Mouse (Mus musculus): ENCODE data around the gene Hfm1. TPM values are rescaled to one million over a fixed set of nuclear protein-coding genes. Genes with fewer than 3 reads are reported as not detected.

The Hfm1 gene
- total RNA-seq, 2 experiments from 2014 or later: 1.2 to 1.8 TPM

- intact Hi-C loops (cut with DNase I): no loop called here
- TF ChIP-seq CTCF (IDR thresholded peaks at IDR 0.05): no peak
- no peak overlapping the region for H3K4me3 ChIP-seq
- no peak for DNase-seq (ENCODE audit: extremely low spot score in 1 of 2, low spot score in 2 of 2)
- no peak overlapping the region for H3K27ac ChIP-seq
These were observed 1.9 kb upstream of the Hfm1 start for GRCm38 (mm10) chr5:106927996-106928395.

DNA sequence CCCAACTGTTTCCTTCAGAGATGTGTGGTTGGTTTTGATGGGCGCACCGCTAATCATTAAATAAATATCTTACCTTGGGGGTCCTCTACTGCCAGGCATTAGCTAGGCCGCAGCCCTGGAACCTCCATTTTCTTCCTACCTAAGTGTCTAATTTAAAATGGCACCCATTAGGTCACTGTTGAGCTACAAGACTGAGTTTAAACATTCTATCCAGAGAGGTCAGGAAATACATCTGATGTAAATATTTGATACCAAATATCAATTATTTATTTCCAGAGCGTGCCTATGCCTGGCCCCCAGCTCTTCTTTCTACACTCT lies 207 bp upstream of the Hfm1 start:
- DNase-seq (ENCODE audit: extremely low spot score in 1 of 2, low spot score in 2 of 2): no peak
- peak overlapping the region; percentile 60 for H3K4me3 ChIP-seq
- intact Hi-C loops (cut with DNase I): no loop called here
- TF ChIP-seq CTCF (IDR thresholded peaks at IDR 0.05): no peak
- H3K27ac ChIP-seq: peak overlapping the region; percentile 81

- Histone ChIP-seq H3K4me3 (no peak overlapping the region), H3K27ac (no peak overlapping the region)
- no peak for TF ChIP-seq CTCF (IDR thresholded peaks at IDR 0.05)
- DNase-seq (ENCODE audit: extremely low spot score in 1 of 2, low spot score in 2 of 2): no peak
- intact Hi-C loops (cut with DNase I): no loop called here
These were observed 6.8 kb downstream of the Hfm1 start for GRCm38 (mm10) chr5:106919315-106919714.

- no peak for TF ChIP-seq CTCF (IDR thresholded peaks at IDR 0.05)
- no peak for DNase-seq (ENCODE audit: extremely low spot score in 1 of 2, low spot score in 2 of 2)
- no peak overlapping the region for H3K27ac ChIP-seq
- no peak overlapping the region for H3K4me3 ChIP-seq
- intact Hi-C loops (cut with DNase I): no loop called here
These were observed 29.2 kb downstream of the Hfm1 start for GRCm38 (mm10) chr5:106896879-106897278.

DNA sequence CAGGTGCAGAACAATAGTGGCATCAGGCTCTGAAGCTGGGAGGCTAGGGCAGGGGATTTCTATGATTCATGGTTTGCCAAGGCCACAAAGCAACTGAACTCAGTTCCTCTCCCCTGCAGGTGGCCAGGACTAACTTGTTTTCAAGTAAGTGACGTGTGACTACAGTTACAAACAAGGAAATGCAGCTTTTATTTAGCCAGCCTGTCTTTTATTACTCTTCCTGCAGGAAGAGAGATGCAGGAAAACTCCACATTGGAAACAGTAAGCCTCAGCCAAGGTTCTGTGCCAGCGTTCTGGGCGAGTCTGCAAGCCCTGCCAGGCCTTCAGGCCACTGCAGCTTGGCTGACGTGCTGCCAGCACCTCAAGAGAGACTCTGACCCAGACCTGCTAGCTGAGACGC lies 34.3 kb downstream of the Hfm1 start:
- Histone ChIP-seq H3K27ac (no peak overlapping the region), H3K4me3 (no peak overlapping the region)
- no peak; the same call in 1 of the 2 replicates for TF ChIP-seq CTCF (IDR thresholded peaks at IDR 0.05)
- no peak for DNase-seq (ENCODE audit: extremely low spot score in 1 of 2, low spot score in 2 of 2)
- intact Hi-C loops (cut with DNase I): no loop called here

- intact Hi-C loops (cut with DNase I): no loop called here
- H3K4me3 ChIP-seq: no peak overlapping the region
- DNase-seq (ENCODE audit: extremely low spot score in 1 of 2, low spot score in 2 of 2): no peak
- H3K27ac ChIP-seq: no peak overlapping the region
- no peak for TF ChIP-seq CTCF (IDR thresholded peaks at IDR 0.05)
These were observed 38.6 kb downstream of the Hfm1 start for GRCm38 (mm10) chr5:106887303-106888071.

DNA sequence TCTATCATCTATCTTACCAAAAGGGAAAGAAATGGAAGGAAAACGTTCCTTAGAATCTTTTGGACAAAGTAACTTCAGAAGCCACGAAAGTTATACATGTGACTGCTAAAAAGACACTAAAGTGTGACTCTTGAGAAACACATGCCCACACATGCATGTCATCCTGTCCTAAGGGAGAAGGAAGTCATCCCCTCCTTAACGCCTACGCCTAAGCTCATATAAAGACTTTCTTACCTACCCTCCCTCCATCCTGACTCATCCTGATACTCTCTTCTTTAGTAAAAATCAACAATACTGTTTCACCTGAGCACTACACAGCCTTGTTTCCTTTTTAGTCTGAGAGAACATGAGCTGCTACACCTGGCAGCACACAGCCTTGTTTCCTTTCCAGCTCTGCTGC lies 40.6 kb downstream of the Hfm1 start:
- no peak for DNase-seq (ENCODE audit: extremely low spot score in 1 of 2, low spot score in 2 of 2)
- no peak for TF ChIP-seq CTCF (IDR thresholded peaks at IDR 0.05)
- Histone ChIP-seq H3K27ac (no peak overlapping the region), H3K4me3 (no peak overlapping the region)
- intact Hi-C loops (cut with DNase I): no loop called here

DNA sequence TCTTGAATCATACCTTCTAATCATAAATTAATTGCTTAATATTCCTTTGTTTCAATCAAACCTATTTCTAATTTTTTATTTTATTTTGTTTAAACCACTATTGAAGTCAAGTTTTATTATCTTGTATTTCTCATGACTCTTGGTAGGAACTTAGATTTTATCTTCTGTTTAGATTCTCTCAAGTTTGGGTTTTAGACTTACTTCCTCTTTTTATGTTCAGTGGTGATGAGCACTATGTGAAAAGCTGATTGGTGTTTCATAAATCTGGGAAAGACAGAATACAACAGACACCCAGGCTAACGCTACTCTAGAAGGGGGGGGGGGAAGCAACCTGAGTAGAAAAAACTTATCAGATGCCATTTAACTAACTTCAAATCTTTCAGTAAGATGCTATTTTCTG lies 49.7 kb downstream of the Hfm1 start:
- intact Hi-C loops (cut with DNase I): no loop called here
- no peak overlapping the region for H3K4me3 ChIP-seq
- H3K27ac ChIP-seq: no peak overlapping the region
- TF ChIP-seq CTCF (IDR thresholded peaks at IDR 0.05): no peak
- DNase-seq (ENCODE audit: extremely low spot score in 1 of 2, low spot score in 2 of 2): no peak

DNA sequence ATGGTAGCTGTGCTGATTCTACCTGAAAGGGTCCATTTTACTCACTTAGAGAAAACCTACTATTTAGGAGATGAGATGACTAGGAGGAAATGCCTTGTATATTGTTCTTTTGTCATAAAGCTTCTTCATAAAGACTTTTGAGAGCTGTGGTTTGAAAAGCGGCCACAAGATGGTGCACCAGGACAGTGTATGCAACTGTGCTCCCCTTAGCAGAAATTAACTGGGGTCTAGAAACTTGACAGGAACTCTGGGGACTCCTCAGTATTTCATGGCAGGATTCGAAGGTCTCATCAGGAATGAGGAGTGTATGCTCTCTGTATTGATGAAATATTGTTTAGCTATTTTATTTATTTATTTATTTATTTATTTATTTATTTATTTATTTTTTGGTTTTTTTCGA lies 65.7 kb downstream of the Hfm1 start:
- peak; percentile 88 for TF ChIP-seq CTCF (IDR thresholded peaks at IDR 0.05)
- peak; percentile 58 to 65 for DNase-seq (ENCODE audit: extremely low spot score in 1 of 2, low spot score in 2 of 2)
- Histone ChIP-seq H3K4me3 (no peak overlapping the region), H3K27ac (no peak overlapping the region)
- intact Hi-C loops (cut with DNase I): loop anchor here (2.0 to 5.0 kb wide), 3 partner anchors 107 to 477 kb away; no protein-coding TSS in a partner anchor

DNA sequence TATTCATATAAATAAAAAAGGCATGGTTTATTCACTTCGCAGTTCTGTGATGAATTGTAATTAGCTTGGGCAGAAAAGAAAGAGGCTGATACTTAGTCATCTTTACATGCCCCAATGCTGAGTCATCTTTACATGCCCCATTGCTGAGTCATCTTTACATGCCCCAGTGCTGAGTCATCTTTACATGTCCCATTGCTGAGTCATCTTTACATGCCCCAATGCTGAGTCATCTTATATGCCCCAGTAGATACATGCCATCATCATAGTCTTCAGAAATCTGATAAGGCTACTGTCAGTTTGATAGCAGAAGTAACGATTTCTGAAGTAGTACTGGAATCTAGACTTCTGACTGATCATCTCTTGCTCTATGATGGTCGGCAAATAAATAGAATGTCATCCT lies 72.8 kb downstream of the Hfm1 start:
- H3K27ac ChIP-seq: no peak overlapping the region
- no peak for TF ChIP-seq CTCF (IDR thresholded peaks at IDR 0.05)
- intact Hi-C loops (cut with DNase I): no loop called here
- no peak overlapping the region for H3K4me3 ChIP-seq
- no peak for DNase-seq (ENCODE audit: extremely low spot score in 1 of 2, low spot score in 2 of 2)

DNA sequence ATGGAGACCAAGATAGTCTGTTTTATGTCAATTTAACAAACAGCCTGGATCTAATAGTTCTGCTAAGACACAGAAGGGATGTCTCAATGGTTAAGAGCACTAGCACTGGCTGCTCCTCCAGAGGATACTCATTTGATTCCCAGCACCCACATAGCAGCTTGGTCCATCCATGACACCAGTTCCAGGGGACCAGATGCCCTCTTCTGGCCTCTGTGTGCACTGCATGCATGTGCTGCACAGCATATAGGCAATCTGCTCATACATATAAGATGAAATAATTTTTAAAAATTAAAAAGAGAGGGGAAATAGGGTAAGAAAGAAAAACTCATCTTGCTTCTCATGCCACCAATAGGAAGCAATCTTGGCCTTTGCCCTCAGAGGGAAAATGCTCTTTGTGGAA lies 79.1 kb downstream of the Hfm1 start:
- no peak; the same call in none of the 2 replicates for TF ChIP-seq CTCF (IDR thresholded peaks at IDR 0.05)
- intact Hi-C loops (cut with DNase I): no loop called here

DNA sequence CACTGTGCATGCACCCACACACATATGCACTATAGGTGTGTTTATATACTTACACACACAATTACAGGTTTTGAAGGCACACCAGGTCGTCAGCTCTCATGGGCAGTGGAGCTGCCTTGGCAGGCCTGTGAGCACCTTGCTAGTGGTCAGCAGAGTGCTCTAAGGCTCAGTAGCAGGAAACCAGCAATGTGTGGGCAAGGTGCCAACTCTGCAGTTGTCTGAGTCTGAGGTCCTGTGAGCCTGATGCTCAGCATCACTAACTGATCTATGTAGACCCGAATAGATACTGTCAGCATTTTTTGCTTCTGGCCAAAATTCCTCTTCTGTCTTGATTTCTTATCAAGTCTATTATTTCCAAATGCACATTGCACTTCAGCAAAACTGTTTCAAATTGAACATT lies 82.2 kb downstream of the Hfm1 start:
- intact Hi-C loops (cut with DNase I): no loop called here
- no peak overlapping the region for H3K4me3 ChIP-seq
- H3K27ac ChIP-seq: no peak overlapping the region
- TF ChIP-seq CTCF (IDR thresholded peaks at IDR 0.05): no peak
- DNase-seq (ENCODE audit: extremely low spot score in 1 of 2, low spot score in 2 of 2): no peak

More for the DNA sequence above, 79.1 kb downstream of the Hfm1 start:
- no peak for DNase-seq (ENCODE audit: extremely low spot score in 1 of 2, low spot score in 2 of 2)
- Histone ChIP-seq H3K27ac (no peak overlapping the region), H3K4me3 (no peak overlapping the region)

DNA sequence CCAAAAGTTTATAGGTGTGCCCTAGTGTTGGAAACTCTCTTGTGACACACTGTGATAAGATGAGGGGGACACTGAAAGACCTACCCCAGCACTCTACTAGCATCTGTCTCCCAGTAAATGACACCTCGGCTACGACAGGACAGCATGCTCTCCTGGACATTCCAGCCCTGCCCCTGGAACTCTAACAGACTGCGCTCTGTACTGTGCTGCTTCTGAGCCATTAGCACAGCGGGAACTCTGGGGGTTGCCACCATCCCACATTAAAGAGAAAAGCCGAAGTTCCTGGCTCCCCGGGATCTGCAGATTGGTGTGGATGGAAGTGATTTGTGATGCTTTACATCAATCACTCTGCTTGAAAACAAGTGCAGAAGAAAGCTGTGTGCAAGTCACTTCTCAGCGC lies 93.1 kb downstream of the Hfm1 start:
- no peak for DNase-seq (ENCODE audit: extremely low spot score in 1 of 2, low spot score in 2 of 2)
- H3K27ac ChIP-seq: no peak overlapping the region
- no peak overlapping the region for H3K4me3 ChIP-seq
- no peak for TF ChIP-seq CTCF (IDR thresholded peaks at IDR 0.05)
- intact Hi-C loops (cut with DNase I): no loop called here
